Mouse (Mus musculus) kidney, adult 18-20 months (tissue): Measurements from ENCODE around the gene Neu3.

ENCODE experiments used
- DNase-seq: peaks from one replicate; pipeline ENCODE4 v3.0.0; 2021

Neu3 gene

DNA sequence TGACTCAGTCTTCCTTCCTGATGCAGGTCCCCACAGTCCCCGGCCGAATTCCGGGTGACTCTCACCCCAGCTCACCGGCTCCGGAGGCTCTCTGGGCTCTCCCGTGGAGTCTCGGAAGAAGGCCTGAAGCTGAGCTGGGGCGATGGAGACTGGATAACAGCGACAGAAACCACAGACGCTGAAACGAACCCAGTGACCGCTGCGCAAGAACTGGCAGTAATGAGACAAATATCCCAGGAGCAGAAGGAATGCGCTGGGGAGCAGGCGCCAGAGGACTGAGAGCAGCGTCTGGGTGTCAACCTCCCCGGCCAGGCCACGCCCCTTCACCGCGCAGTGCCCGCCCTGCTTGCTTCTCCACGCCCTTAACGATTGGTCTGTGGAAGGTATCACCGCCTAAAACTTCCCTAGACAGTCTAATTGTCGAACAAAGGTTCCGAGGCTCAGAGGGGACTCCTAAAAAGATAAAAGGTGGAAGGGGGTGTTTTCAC is at the start of gene Neu3:
Neu3 (minus strand) TSS at position 335 of the 488 bp plus-strand sequence.
- DNase-seq = peak; percentile 95

DNA sequence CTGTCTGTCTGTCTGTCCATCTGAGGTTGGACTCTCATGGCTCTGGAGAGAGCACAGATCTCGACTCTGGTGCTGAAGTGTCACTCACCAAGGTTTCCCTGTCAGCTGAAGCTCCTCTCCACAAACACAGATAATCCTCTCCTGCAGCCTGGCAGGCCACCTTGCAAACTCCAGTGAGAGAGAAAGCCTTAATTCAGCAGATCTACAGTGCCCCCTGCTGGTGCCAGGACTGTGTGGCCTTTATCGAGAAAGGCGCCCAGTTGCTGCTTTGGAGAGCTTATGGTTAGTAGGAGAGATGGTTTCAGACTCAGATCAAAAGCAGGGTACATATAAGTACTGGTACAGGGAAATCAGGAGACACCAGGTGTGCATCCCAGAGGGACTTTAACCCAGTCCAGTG is 48.1 kb upstream of the Neu3 start:
- peak; percentile 80 for DNase-seq

DNA sequence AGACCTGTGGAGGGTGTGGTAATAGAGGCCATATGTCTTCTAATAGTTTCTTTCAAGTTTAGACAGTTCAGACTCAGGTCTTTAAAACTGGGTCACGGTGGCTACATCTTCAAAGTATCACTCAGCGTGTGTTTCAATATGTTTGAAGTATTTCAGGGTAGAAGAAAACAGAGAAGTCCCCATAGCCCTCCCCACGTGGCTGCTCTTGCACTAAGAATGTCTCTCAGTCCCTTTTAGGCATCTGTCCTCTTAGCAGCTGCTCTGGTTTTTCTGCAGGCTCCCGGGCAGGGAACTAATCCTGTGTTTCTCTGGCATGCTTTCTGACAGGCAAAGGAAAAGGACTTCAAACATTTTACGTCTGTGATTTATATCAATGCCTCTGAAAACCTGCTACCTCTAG is 47.7 kb upstream of the Neu3 start:
- no peak for DNase-seq

DNA sequence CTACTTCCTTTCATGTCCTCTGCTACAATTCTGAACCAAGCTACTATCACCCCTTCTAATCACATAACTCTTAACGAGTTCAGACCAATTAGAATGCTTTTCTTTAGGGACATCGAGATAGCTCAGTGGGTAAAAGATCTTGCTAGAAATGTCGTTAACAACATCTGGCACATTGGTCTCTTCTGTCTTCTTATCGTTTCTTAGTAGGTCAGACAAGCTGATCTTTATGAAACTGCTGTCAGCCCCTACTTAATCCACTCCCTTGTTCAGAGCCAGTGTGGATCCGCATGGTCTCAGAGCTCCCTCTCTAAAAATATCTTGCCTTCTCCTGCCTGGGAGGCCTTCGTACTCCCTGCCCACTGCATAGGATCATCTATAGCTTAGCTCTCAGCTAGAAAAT is 45.7 kb upstream of the Neu3 start:
- no peak for DNase-seq

DNA sequence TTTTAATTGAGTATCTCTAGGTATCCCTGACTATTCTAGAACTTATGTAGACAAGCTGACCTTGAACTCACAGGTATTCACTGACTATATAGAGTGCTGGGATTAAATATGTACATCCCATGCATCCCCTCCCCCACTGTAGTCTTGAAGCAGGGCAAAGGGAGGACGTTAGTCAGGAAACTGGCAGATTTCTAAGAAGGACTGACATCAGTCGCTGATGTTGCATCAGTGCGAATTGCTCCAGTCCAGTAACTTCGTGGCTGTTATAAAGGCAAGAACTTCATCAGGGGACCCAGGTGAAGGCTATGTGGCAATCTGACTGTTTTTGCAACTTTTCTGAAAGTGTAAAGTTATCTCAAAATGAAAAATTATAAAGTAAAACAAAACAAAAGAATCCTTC is 41.1 kb upstream of the Neu3 start:
- no peak for DNase-seq

DNA sequence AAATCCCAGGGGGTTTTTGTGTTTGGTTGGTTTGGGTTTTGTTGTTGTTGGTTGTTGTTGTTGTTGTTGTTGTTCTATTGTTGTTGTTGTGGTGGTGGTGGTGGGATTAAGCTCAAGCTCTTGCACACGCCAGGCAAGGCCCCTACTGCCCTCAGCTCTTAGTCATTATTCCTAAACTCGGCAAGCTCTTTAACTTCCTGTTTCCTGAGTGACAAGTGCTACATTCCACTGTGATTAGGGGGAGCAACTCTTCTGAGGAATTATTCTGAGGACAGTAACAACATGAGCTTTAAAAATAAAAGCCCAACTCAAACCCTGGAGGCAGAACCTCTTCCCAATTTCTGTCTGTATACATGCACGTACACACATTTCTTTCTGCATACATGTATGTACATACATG is 37.0 kb upstream of the Neu3 start:
- DNase-seq = no peak

DNA sequence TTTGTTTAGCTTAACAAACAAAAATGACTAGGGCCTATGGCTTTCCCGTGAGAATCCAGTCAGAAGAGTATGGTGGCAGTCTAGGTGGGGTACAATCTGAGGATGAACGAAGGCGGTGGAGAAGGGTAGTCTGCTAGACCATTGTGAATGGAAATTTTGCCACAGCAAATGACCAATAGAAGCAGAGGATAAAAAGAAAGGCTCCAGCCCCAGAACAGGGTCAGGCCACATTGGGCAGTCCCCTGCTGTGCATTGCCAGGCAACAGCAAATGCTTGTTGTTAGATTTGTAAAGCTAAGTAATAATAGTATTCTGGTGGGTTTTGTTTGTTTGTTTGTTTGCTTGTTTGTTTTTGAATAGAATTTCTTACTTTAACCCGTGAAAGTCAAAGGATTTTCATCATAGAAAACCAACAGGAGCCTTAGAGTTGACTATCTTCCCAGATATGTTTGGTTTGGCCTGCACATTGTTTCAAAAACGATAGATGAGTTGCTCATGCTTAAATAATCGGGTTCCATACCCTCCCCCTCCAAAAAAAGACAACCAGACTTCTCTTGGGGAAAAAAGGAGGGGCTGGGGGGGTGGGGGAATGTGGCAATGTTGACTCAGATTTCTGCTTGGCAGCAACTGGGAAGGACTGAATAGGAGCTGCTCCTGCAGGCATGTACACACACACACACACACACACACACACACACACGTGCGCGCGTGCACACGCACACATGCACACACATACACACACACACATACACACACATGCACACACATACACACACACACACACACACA is 36.2 kb upstream of the Neu3 start:
- no peak for DNase-seq

DNA sequence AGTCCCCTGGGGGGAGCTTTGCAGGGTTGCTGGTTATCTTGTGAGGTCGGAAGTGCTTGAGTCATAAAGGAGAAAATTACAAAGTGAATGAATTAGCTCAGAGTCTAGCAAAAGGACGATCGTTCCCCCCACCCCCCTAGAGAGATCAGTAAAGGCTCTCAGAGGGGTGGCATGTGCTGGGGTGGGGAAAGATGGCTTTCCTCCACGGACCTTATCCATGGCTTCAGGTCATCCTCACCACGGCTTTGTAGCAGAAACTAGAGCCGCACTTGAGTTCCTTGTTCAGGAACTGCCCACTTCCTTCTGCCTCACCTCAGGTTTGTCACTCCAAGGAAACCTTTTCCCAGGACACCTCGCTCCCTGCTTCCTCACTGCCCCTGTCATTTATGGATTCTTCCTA is 35.1 kb upstream of the Neu3 start, which contains the start of gene Spcs2:
Spcs2 (minus strand) TSS at position 101 of the 400 bp plus-strand sequence.
- no peak for DNase-seq

DNA sequence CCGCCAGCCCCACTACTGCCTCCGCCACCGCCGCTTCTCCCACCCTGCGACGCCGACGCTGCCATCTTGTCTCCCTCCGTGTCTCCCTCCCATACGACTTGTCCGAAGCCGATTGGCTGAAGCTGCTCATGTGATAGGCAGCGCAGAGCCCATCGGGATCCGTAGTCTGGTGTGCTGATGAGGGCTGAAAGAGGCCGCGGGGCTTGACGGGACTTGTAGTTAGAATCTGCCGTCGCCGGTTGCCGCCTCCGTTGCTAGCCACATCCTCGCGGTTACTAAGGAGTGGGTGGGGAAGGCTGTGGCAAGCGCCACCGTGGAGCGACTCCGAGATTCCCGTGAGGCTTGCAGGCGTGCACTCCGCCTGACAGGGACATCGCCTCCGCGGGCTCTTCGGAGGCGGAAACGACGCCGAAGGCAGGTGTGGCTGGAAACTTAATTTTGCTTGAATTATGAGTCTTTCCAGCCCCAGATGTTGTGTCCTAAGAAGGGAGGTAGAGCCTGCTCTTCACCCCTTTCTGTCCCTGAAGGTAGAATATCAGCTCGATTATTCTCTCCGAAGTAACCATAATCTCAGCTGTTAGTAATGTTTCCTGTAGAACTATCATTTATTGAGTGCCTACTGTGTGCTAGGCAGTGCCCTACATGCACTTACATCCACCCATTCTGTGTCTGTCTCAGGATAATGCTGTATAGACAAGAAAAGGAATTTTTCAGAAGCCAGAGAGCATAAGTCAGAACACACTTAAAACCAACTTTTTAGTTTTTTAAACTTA is 30.8 kb upstream of the Neu3 start, which contains the start of gene Xrra1:
Xrra1 (plus strand) TSS at position 304 of the 773 bp plus-strand sequence.
- peak; percentile 94 for DNase-seq

DNA sequence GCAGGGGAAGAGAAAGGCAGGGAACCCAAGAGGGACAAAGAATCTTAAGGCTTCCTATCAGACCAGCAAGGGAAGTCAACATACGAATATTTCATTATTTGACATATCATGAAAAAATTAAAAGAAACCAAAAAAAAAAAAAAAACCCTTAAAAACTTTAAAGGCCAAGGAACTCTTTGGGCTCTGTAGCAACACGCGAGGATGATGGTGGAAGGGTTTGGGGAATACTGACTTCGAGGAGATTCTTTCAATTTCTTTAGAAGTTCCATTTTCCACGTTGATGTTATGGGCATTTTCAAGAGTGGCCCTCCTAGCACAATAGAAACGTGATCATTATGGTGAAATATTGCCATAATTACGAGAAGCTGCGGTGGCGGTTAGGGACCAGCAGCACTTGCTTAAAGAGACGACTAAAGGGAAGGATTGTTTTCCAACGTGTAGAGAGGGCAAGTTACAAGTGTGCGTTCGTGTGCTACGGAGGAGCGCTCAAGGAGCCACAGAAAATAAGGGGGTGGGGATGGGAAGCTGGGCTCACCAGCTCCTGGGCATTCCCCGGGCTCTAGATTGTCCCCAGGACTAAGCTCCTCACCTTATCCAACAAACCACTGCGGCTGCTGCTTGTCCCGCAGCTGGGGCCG is 30.1 kb upstream of the Neu3 start:
- DNase-seq = no peak

DNA sequence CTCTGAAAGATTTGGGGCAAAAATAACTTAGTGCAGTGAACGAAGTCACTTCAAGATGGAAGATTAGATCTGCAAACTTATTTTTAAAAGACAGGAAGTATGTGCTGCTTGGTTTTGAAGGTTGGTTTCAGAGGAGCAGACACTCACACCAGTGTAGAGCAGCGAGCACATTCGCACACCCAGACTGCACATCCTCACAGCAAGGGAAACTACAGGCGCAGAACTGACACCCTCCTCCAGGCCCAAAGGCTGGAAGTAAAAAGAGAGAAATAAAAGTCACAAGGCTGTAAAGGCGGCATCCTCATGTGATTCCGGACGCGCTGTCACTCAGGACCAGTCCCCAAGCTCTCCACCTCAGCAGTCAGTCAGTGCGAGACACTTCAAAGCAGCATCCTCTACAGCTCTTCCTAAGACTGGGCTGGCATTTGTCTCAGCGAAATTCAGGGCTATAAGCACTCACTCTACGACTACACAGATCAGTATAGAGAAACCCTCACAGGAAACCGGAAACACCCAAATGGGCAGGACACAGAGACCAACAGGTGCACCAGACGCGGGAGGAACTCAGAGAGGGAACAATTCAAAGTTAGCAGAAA is 28.1 kb upstream of the Neu3 start:
- no peak for DNase-seq

DNA sequence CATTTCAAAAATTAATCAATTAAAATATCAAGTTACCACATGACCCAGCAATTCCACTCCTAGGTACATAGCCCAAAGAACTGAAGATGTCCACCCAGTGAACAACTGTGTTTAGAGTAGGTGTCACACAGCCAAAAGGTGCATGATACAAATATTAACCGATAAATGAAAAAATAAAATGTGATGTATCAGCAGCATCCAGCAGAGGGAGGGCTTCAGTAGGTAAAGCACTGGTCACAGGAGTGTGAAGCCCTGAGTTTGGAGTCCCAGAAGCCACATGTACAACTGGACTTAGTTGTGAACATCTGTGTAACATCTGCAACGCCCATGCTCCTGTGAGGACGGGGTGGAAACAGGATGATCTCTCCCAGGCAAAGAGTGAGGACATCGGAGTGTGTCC is 26.1 kb upstream of the Neu3 start:
- no peak for DNase-seq

DNA sequence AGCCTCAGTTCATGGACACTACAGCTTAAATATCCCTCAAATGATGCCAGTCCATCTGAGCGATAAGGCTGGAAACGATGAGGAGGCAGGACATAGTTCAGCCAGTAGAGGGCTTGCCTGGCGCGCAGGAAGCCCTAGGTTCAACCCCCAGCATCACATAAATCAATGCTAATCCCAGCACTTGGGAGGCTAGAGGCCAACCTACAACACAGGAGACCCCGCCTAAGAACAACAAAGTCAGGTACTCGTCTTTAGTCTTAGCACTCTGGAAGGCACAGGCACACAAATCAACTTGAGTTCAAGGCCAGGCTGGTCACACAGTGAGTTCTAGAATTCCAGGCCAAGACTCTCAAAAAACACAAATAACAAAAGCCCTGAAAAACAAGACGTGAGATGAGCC is 25.1 kb upstream of the Neu3 start:
- DNase-seq = no peak

DNA sequence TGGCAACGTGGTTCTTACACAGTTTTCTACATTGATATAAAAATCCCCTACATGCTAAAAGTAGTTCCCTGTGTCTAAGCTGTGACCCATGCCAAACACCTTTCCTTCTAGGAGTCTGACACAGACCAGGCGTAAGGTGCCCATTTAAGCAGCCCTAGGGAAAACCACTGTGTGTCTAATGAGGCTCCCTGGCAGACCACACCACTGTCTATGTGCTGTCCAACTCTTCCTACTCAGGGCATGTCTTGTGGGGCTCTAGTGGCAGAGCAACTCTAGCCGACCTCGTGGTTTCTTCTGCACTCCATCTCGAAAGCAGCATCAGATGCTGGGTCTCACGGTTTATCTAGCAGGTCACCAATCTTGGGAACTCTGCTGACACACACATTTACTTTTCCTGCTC is 23.4 kb upstream of the Neu3 start:
- no peak for DNase-seq

DNA sequence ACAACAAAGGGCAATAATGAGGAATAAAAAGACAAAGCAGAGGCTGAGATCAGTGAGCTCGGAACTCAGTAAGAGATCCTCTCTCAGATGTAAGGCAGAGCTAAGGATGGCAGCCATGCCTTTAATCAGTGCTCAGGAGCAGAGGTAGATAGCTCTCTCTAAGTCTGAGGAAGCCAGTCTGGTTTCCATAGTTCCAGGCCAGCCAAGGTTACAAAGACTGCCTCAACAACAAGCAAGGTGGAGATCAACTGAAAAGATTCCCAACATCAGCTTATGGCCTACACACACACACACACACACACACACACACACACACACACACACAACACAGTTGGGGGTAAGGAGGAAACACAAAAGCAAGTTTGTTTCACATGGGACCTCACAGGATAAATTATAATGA is 22.9 kb upstream of the Neu3 start:
- no peak for DNase-seq

DNA sequence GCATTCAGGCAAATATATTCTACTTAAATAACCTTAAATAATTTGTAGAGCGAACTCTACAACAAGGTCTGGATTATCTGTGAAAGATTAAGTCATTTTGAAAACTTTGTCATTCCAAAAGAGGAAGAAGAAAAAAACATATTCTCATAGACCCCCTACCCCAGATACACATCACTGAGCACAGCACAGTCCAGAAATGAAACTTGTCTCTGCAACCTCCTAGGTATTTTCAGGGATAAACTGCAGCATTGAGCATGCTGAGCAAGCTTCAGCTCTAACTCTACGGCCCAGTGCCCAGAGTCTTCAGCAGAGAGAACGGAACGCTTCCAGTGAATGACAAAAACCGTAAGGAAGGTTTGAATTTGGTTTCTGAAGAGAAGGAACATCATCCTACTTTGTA is 22.3 kb upstream of the Neu3 start:
- no peak for DNase-seq

DNA sequence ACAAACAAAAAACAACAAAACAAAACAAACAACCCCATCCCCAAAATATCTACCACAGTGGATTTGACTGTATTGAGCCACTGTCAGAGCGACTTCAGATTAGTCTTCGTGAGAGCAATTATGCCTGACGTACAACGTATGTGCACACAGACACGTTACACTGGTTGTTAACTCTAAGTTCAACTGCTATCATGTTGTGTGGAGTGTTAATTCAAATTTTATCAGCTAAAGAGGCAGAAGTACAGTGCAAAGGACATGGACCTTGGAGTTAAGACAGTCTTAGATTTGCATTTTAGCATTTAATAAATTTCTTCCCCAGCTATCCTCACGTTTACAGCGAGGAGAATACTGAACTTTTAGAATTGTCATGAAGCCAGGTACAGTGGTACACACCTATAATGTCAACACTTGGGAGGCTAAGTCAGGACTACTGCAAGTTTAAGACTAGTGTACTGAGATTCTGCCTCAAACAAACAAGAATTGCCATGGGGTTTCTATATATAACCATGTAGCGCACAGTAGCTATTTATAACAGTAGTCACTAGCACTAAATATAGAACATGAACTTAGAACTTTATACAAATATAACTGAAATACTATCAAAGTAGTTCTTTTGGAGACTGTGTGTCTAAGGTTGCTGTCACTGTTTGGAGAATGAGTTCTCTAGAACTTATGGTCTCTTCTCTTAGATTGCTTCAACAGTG is 17.5 kb upstream of the Neu3 start:
- DNase-seq = no peak

DNA sequence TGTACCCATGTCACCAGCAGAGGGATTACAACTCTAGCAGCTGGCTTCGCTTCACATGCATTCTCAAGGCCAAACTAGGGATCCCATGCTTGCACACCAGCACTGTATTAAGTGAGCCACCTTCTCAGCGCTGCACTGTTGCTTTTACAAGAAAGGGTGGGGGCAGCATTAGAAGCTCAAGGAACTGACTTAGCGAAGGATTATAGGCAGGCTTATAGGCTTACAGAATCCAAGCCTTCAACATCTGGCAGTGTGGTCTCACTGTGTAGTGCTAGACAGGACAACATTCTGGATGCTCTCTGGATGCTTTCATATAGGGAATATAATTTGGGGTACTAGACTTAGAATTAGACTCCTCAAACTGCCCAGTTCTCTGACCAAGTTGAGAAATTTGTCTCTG is 10.0 kb upstream of the Neu3 start:
- no peak for DNase-seq

DNA sequence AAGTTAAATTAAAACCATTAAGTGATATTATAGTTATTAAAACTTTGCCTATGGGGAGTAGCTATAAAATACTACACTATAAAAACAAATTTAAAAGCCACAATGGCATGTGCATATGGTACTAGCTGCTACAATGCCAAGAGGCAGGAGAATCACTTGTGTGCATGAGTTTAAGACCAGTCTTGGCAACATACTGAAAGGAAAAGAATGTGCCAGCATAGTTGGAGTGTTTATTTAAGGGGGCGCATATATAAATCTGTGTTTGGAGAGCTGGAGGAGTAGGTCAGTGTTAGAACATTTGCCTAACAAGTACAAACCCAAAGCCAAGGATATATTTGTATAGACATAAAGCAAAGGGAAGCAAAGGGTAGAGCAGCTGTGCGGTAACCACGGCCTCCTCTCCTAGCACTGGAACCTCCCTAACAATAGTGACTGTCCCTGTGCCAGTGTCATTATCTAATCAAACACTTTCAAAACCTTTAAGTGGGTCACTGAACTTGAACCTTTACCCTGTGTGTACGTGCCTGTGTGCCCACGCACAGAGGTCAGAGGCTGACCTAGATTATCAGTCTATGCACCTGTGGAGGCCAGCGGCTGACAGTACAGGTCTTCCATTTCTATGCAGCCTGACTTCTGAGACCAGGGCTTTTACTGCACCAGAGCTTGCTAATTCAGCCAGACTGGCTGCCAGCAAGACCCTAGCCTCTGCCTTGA is 9.3 kb upstream of the Neu3 start:
- no peak for DNase-seq

DNA sequence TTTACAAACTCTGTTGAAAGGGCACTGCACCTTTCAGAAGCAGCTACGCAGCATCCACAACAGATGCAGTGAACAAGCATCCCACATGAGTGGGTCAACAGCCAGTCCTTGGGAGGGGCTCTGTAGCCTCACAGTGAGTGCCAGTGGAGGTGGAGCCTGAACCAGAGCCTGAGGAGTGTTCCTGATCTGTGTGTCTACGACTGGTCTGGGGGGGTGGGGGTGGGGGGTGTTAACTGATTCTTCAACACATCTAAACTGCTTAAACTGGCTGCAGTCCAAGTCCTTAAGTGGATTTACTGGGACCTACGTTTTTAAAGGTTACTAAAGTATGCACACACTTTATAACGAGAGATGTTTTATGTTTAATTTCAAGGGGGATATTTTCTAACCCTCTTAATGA is 8.6 kb upstream of the Neu3 start:
- DNase-seq = no peak

DNA sequence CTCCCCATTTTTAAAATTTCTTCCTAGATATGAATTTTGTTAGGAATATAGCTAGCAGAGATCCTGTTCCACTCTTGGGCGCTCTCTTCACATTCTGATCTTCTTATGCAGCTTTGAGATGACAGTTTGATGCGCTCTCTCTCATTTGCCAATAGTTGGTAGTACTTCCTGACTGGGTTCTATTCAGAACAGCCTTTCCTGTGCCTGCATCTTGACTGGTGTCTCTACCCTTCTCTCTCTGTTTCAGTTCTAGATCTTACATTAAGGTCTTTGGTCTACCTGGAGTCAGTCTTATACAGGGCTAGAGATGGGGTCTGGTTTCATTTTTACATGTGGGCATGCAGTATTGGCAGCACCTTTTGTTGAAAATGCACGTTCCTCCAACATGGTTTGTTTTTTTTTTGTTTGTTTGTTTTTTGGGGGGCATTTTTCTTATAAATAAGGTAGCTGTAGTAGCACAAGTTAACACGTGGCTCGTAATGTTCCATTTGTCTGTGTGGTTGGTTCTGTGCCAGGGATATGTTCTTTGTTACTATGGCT is 6.2 kb upstream of the Neu3 start:
- no peak for DNase-seq

DNA sequence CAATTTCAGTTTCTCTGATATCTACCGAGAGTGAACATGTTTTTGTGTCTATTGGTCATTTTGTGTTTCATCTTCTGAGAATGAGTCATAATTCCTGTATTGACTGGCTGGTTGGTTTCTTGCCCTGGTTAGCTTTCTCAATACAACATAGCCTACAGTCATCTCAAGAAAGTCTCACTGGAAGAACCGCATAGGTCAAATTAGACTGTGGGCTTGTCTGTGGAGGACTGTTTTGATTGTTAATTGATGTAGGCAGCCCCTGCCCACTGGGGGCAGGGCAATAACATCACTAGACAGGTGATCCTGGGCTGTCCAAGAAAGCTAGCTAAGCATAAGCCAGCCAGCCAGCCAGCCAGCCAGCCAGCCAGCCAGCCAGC is 5.6 kb upstream of the Neu3 start:
- no peak for DNase-seq
